Mouse (Mus musculus) cortical plate, adult 2 months (tissue): ENCODE results near the gene Adamtsl1.

Experiments
- CTCF ChIP-seq: fragments of 200-500 bp; IDR thresholded peaks from 2 replicates; pipeline ENCODE4 v1.5.1; 2011; ENCODE audit warnings: mild to moderate bottlenecking, control low read depth, low read length; ENCODE audit not compliant: insufficient read depth; ENCODE audit errors: extremely low read depth
- POLR2A ChIP-seq: fragments of 200-500 bp; IDR thresholded peaks from 2 replicates; pipeline ENCODE4 v1.6.1; 2011; ENCODE audit warnings: mild to moderate bottlenecking, low read length, control low read depth; ENCODE audit not compliant: insufficient read depth; ENCODE audit errors: extremely low read depth

GRCm38 (mm10) chr4:86435631-86436030 lies 921.7 kb downstream of the Adamtsl1 start:
- no peak for TF ChIP-seq CTCF
- TF ChIP-seq POLR2A, result no peak
